Mouse (Mus musculus) gastrocnemius, postnatal 4 days (tissue): Measurements from ENCODE around the gene Olfr93. TPM values are rescaled to one million over a fixed set of nuclear protein-coding genes. Genes with fewer than 3 reads are reported as not detected.
A peak's percentile ranks its signal among the peaks of the same experiment; 100 is the strongest.
"Not testable (repeated sequence)": the region's sequence is repeated elsewhere in the genome, so short reads cannot be mapped to it uniquely, and the experiment has no call there.

Source experiments
- DNase-seq, 2 experiments: peaks; one replicate each; pipeline ENCODE4 v3.0.0; 2021 to 2022; ENCODE audit warnings: low spot score in 2 of 2, mixed read lengths in 2 of 2
- long read RNA-seq, 2 experiments: library from polyadenylated mRNA; stranded (forward); transcript quantifications; one replicate each; pipeline ENCODE4 v2.0.0; 2021
- total RNA-seq, 2 experiments: library from RNA; stranded (reverse); gene quantifications; 2 replicates each; pipeline ENCODE4 v1.2.3; 2021

Gene Olfr93
- not detected for total RNA-seq
- long read RNA-seq, experiment 1: 0 reads
- long read RNA-seq, experiment 2: 0 reads

- no peak for DNase-seq
Observed at GRCm38 (mm10) chr17:37161394-37161793, at the start of gene Olfr93. Gene Olfr93 (minus strand): TSS chr17:37161494.

GRCm38 (mm10) chr17:37203917-37204236 is 42.6 kb upstream of the Olfr93 start:
- no peak for DNase-seq

GRCm38 (mm10) chr17:37203206-37203916 is 42.1 kb upstream of the Olfr93 start:
- peak; percentile 37 to 70 for DNase-seq

GRCm38 (mm10) chr17:37200894-37201293 is 39.6 kb upstream of the Olfr93 start, which contains the start of gene Olfr94:
Gene Olfr94 (minus strand): TSS chr17:37200994.
- no peak for DNase-seq

- peak in 1 of 2 experiments; percentile 14 for DNase-seq
Observed at GRCm38 (mm10) chr17:37196845-37197724, 35.8 kb upstream of the Olfr93 start.

- DNase-seq: no peak
Observed at GRCm38 (mm10) chr17:37194782-37195181, 33.5 kb upstream of the Olfr93 start.

GRCm38 (mm10) chr17:37193656-37194055 is 32.4 kb upstream of the Olfr93 start, which contains the start of gene Ubd:
Gene Ubd (plus strand): TSS chr17:37193892.
- DNase-seq: no peak

GRCm38 (mm10) chr17:37193032-37193431 is 31.7 kb upstream of the Olfr93 start:
- no peak for DNase-seq

GRCm38 (mm10) chr17:37190711-37191110 is 29.4 kb upstream of the Olfr93 start:
- no peak for DNase-seq

GRCm38 (mm10) chr17:37185474-37185873 is 24.2 kb upstream of the Olfr93 start:
- no peak for DNase-seq

- DNase-seq: not testable (repeated sequence)
Observed at GRCm38 (mm10) chr17:37131366-37131765, 29.9 kb downstream of the Olfr93 start.

GRCm38 (mm10) chr17:37119988-37120387 is 41.3 kb downstream of the Olfr93 start, which contains the start of gene Olfr92:
Gene Olfr92 (minus strand): TSS chr17:37120088.
- DNase-seq: no peak

GRCm38 (mm10) chr17:37098178-37098577 is 63.1 kb downstream of the Olfr93 start, which contains the start of gene Olfr91:
Gene Olfr91 (minus strand): TSS chr17:37098278.
- no peak for DNase-seq

- no peak for DNase-seq
Observed at GRCm38 (mm10) chr17:37093289-37093688, 68.0 kb downstream of the Olfr93 start.

GRCm38 (mm10) chr17:37092198-37092597 is 69.1 kb downstream of the Olfr93 start:
- DNase-seq: no peak

Other genes starting within 250 kb of the Olfr93 start
- under 1 TPM in 1 of 2 experiments, not detected in 1; 0.29 TPM for gene Rnf39, start 218.6 kb downstream of the Olfr93 start, total RNA-seq
- gene Ppp1r11, start 209.8 kb downstream of the Olfr93 start, total RNA-seq: 10 to 100 TPM; 66.6 to 72.8 TPM
- 10 to 100 TPM; 29.2 to 32.9 TPM for gene Znrd1, start 202.9 kb downstream of the Olfr93 start, total RNA-seq
- gene Znrd1as, start 202.9 kb downstream of the Olfr93 start, total RNA-seq: 1 to 10 TPM; 7.1 to 9.2 TPM
- gene 2410137M14Rik, start 180.3 kb downstream of the Olfr93 start, total RNA-seq: not detected
- gene H2-M5, start 172.0 kb downstream of the Olfr93 start, total RNA-seq: under 1 TPM; 0.23 to 0.25 TPM
- 10 to 100 TPM in 1 of 2 experiments, 1 to 10 TPM in 1; 8.7 to 10.1 TPM for gene Zfp57, start 160.3 kb downstream of the Olfr93 start, total RNA-seq
- not detected for gene Mog, start 138.1 kb downstream of the Olfr93 start, total RNA-seq
- 10 to 100 TPM; 24.2 to 25.4 TPM for gene Gabbr1, start 115.5 kb downstream of the Olfr93 start, total RNA-seq
- gene Olfr90, start 73.0 kb downstream of the Olfr93 start, total RNA-seq: not detected
- gene Olfr91, start 63.2 kb downstream of the Olfr93 start, total RNA-seq: not detected
- gene Olfr92, start 41.4 kb downstream of the Olfr93 start, total RNA-seq: not detected
- gene Ubd, start 32.4 kb upstream of the Olfr93 start, total RNA-seq: not detected
- gene Olfr94, start 39.5 kb upstream of the Olfr93 start, total RNA-seq: not detected
- gene Olfr95, start 51.6 kb upstream of the Olfr93 start, total RNA-seq: not detected
- gene Olfr96, start 58.7 kb upstream of the Olfr93 start, total RNA-seq: not detected
- not detected for gene Olfr97, start 75.8 kb upstream of the Olfr93 start, total RNA-seq
- not detected for gene Olfr98, start 102.3 kb upstream of the Olfr93 start, total RNA-seq
- gene H2-M3, start 108.7 kb upstream of the Olfr93 start, total RNA-seq: 1 to 10 TPM; 1.6 to 2.1 TPM
- gene Olfr99, start 122.0 kb upstream of the Olfr93 start, total RNA-seq: not detected
- gene Olfr101, start 142.8 kb upstream of the Olfr93 start, total RNA-seq: not detected
- gene Olfr102, start 155.6 kb upstream of the Olfr93 start, total RNA-seq: not detected
- not detected for gene Olfr103, start 178.2 kb upstream of the Olfr93 start, total RNA-seq
- not detected for gene Olfr104-ps, start 198.1 kb upstream of the Olfr93 start, total RNA-seq
- gene Olfr105-ps, start 217.5 kb upstream of the Olfr93 start, total RNA-seq: not detected
- gene Olfr106-ps, start 228.9 kb upstream of the Olfr93 start, total RNA-seq: not detected
- gene Olfr107, start 237.7 kb upstream of the Olfr93 start, total RNA-seq: not detected